Mouse (Mus musculus) brain, embryonic 14.5 days (tissue): ENCODE measurements around the gene Ugt1a7c. TPM values are rescaled to one million over a fixed set of nuclear protein-coding genes. Genes with fewer than 3 reads are reported as not detected.
"Not testable (repeated sequence)": the region's sequence is repeated elsewhere in the genome, so short reads cannot be mapped to it uniquely, and the experiment has no call there.

Experiments used
- DNase-seq: peaks from one replicate; pipeline ENCODE4 v3.0.0-alpha.2; 2011; ENCODE audit warnings: low read depth
- CTCF ChIP-seq: fragments of 200-500 bp; IDR thresholded peaks from 2 replicates; pipeline ENCODE4 v1.5.1; 2012; ENCODE audit warnings: inconsistent platforms, mild to moderate bottlenecking, moderate library complexity, borderline replicate concordance; ENCODE audit not compliant: insufficient read depth, insufficient read length; ENCODE audit errors: extremely low read depth
- POLR2A ChIP-seq: fragments of 200-500 bp; IDR thresholded peaks from 2 replicates; pipeline ENCODE4 v1.6.1; 2012; ENCODE audit warnings: mild to moderate bottlenecking, inconsistent platforms, borderline replicate concordance; ENCODE audit not compliant: poor library complexity, insufficient read depth, insufficient read length, severe bottlenecking; ENCODE audit errors: extremely low read depth
- polyA plus RNA-seq: library from polyadenylated mRNA; depleted of rRNA; stranded (reverse); fragments of >200 nt; gene quantifications from 2 replicates; pipeline ENCODE4 v1.2.3, GENCODE M21; 2012; rRNA removed

Gene Ugt1a7c
- polyA plus RNA-seq: 0.72 and 0.81 TPM in 2 replicates

- TF ChIP-seq CTCF (no peak), POLR2A (no peak)
- DNase-seq: peak; percentile 5
These were observed at the start of gene Ugt1a7c for GRCm38 (mm10) chr1:88094941-88095492. TSS of gene Ugt1a7c (plus strand) at chr1:88095062.

GRCm38 (mm10) chr1:88047408-88047807 is 47.5 kb upstream of the Ugt1a7c start:
- DNase-seq: not testable (repeated sequence)

GRCm38 (mm10) chr1:88055088-88055487 is 39.8 kb upstream of the Ugt1a7c start, which contains the start of gene Ugt1a10:
TSS of gene Ugt1a10 (plus strand) at chr1:88055388.
- TF ChIP-seq CTCF (no peak), POLR2A (no peak)

DNA sequence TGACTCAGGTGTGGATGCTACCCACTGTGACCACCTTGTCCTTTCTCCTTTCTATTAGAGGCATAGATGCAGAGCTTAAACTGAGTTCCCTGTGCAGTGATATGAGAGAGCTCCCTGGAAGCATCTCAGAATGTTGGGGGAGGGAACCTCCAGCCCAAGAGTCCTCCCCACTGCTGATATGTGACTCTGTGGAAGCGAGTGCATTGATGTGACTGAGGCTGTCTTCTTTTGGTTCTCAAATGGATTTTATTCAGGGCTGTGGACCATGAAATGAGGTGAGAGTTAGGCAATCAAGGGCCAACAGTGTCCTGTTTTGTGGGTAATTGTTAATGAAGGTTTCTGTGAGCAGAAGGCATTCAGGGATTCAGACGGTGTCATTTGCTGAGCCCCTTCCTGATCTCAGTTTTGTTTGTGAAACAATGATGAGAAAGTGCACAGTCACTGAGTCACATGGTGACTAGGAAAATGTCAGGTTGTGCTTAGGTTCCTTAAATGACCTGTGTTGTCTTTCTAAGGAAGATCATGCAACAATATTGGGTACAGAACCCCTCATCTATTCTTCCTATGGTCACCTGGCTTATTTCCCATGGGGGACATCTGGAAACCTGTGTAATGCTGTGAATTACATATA is 28.3 kb upstream of the Ugt1a7c start:
- DNase-seq: not testable (repeated sequence)

More at GRCm38 (mm10) chr1:88055088-88055487, 39.8 kb upstream of the Ugt1a7c start, which contains the start of gene Ugt1a10:
- DNase-seq: no peak

DNA sequence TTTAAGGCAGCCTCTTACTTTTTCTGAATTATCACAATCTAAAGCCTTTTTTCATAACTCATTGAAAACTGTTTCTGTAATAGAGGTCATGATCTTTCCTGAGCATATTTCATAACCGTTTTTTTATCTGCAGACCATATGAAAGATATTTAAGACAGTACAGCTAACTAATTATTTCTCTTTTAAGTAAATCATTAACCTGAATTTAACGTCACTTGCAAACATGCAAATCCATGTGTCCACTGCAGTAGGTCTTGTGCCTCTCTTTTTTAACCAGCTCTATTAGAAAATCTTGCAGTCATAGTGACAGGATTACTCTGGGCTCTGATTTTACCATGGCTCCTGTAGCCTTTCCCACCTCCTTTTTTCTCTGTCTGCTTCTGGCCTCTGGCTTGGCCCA is 24.4 kb upstream of the Ugt1a7c start, which contains the start of gene Ugt1a9:
Gene Ugt1a9 (plus strand): TSS at position 306 of the 400 bp plus-strand sequence.
- TF ChIP-seq CTCF: no peak
- TF ChIP-seq POLR2A: no peak
- no peak for DNase-seq

DNA sequence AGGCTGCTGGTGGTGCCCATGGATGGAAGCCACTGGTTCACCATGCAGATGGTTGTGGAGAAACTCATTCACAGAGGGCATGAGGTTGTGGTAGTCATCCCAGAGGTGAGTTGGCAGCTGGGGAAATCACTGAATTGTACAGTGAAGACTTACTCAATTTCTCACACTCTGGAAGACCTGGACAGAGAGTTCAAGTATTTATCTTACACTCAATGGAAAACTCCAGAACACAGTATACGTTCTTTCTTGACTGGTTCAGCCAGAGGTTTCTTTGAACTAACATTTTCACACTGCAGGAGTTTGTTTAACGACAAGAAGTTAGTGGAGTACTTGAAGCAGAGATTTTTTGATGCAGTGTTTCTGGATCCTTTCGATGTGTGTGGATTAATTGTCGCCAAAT is 24.0 kb upstream of the Ugt1a7c start:
- no peak for DNase-seq
- TF ChIP-seq POLR2A (no peak), CTCF (no peak)

DNA sequence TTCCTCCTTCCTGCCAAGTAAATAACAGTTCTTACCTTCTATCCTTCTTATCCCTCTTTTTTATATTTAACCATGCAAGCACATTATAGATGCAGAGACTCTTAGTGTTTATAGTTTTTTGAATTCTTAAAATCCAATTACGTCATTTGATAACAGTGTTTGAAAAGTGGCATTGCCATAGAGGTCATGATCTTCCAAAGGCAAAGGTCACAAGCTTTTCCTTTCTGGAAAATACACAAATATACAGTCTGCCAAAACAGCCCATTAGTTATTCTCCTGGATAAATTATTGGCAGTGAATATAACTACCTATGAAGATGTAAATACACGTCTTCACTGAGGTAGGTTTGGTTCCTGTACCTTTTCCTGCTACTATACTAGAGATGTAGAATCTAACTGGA is 20.4 kb upstream of the Ugt1a7c start:
- no peak for DNase-seq
- TF ChIP-seq POLR2A (no peak), CTCF (no peak)

- no peak for DNase-seq
- no peak for TF ChIP-seq CTCF
- no peak for TF ChIP-seq POLR2A
These were observed 17.7 kb upstream of the Ugt1a7c start for GRCm38 (mm10) chr1:88077128-88077527.

- TF ChIP-seq POLR2A (no peak), CTCF (no peak)
- no peak for DNase-seq
These were observed 13.2 kb upstream of the Ugt1a7c start for GRCm38 (mm10) chr1:88081670-88082069.

GRCm38 (mm10) chr1:88086125-88086524 is 8.7 kb upstream of the Ugt1a7c start:
- TF ChIP-seq CTCF (no peak), POLR2A (no peak)
- DNase-seq: no peak

- TF ChIP-seq CTCF: no peak
- no peak for TF ChIP-seq POLR2A
These were observed 7.3 kb upstream of the Ugt1a7c start, which contains the start of gene Ugt1a8 for GRCm38 (mm10) chr1:88087513-88087912. TSS of gene Ugt1a8 (plus strand) at chr1:88087813.

GRCm38 (mm10) chr1:88092341-88092740 is 2.5 kb upstream of the Ugt1a7c start:
- TF ChIP-seq CTCF (no peak), POLR2A (no peak)
- DNase-seq: no peak

More at GRCm38 (mm10) chr1:88087513-88087912, 7.3 kb upstream of the Ugt1a7c start, which contains the start of gene Ugt1a8:
- no peak for DNase-seq

- peak; percentile 2 for DNase-seq
- TF ChIP-seq CTCF: 0 out of 2 replicates have a peak, but pooled peaks have one; percentile 4
These were observed 589 bp upstream of the Ugt1a7c start for GRCm38 (mm10) chr1:88094270-88094676.

DNA sequence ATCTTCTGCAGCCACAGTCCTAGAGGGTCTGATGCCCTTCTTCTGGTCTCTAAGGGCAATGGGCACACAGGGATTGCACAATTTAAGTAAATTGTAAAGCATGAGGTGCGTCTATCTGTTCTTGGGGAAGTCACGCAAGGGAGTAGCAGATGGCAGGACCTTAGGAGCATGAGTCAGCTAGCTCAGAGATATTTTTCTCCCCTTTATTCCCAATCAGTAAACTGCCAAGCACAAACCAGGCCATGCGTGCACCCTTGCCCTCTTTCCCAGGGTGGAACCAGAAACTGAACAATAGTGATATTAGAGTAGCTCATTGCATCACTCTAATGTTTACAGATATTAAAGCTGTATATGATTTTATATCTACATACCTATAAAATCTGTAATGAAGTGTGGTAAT is 3.7 kb downstream of the Ugt1a7c start:
- not testable (repeated sequence) for DNase-seq

GRCm38 (mm10) chr1:88099691-88100090 is 4.8 kb downstream of the Ugt1a7c start:
- not testable (repeated sequence) for DNase-seq

DNA sequence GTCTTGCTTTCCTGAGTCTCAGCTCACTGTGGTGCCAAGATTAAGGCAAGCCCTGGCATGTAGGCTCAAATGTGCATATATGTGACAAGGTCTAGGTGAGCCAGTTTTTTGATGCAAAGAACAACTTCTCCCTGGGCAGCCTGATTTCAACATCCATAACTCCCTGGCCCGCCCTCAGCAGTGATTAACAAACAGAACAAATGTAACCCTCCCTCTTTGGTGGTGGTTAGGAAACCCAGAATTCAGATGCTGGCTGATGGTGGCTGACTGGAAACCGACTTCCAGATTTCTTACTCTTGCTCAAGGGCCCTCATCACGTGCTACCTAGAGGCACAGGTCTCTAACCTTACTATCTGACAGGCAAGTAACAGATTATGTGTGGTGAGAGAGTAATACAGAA is 8.2 kb downstream of the Ugt1a7c start, which contains the start of gene Ugt1a6b:
Gene Ugt1a6b (plus strand): TSS at position 234 of the 400 bp plus-strand sequence.
- peak; percentile 1 for DNase-seq

GRCm38 (mm10) chr1:88103697-88104468 is 9.0 kb downstream of the Ugt1a7c start:
- DNase-seq: not testable (repeated sequence)
